Mouse (Mus musculus) heart, embryonic 11.5 days (tissue): ENCODE measurements at regions not wholly inside any gene's neighbourhood (a gene's known extent, or its start where the extent isn't known, plus 50 kb on each side); places are given as distances from the start of the nearest gene placed in this dataset.

Source experiments
- ATAC-seq: fragments of 200-750 bp; cut with Nextera tagmentation; replicated peaks from 2 replicates; pipeline ENCODE4 v1.8.0; 2017; ENCODE audit warnings: moderate library complexity; ENCODE audit not compliant: insufficient number of reproducible peaks, low FRiP score, low TSS enrichment
- H3K27ac ChIP-seq: fragments of 300-500 bp; sonication (generic); 2 replicates; pipeline ENCODE4 v1.5.1; 2014; ENCODE audit warnings: mild to moderate bottlenecking, low read depth, low read length
- H3K27me3 ChIP-seq: fragments of 300-500 bp; sonication (generic); 2 replicates; pipeline ENCODE4 v1.6.1; 2014; ENCODE audit warnings: mild to moderate bottlenecking, low read length, mixed read lengths; ENCODE audit not compliant: control insufficient read depth, insufficient read depth
- H3K36me3 ChIP-seq: fragments of 300-500 bp; sonication (generic); 2 replicates; pipeline ENCODE4 v1.6.1; 2014; ENCODE audit warnings: mild to moderate bottlenecking, low read length, moderate library complexity, mixed read lengths; ENCODE audit not compliant: control insufficient read depth, insufficient read depth
- H3K4me1 ChIP-seq: fragments of 300-500 bp; sonication (generic); 2 replicates; pipeline ENCODE4 v1.6.1; 2014; ENCODE audit warnings: low read length; ENCODE audit not compliant: control insufficient read depth, insufficient read depth
- H3K4me2 ChIP-seq: fragments of 300-500 bp; sonication (generic); 2 replicates; pipeline ENCODE4 v1.6.1; 2014; ENCODE audit warnings: mild to moderate bottlenecking, moderate library complexity
- H3K4me3 ChIP-seq: fragments of 300-500 bp; sonication (generic); 2 replicates; pipeline ENCODE4 v1.5.1; 2014; ENCODE audit warnings: low read depth, low read length
- H3K9ac ChIP-seq: fragments of 300-500 bp; sonication (generic); 2 replicates; pipeline ENCODE4 v1.6.1; 2014; ENCODE audit warnings: mild to moderate bottlenecking, low read depth, low read length, moderate library complexity
- H3K9me3 ChIP-seq: fragments of 300-500 bp; sonication (generic); replicated peaks from 2 replicates; pipeline ENCODE4 v1.6.1; 2016; ENCODE audit warnings: low read length; ENCODE audit not compliant: control insufficient read depth
- WGBS: fragments of 180-500 bp; shearing (Covaris S2); extraction: QIAGEN DNeasy Blood & Tissue Kit; methylation state at CpG from one replicate; pipeline ENCODE4 v1.1.7; 2014; ENCODE audit not compliant: insufficient replicate concordance; 5-methylcytosine and 5-hydroxymethylcytosine counted together

- Histone ChIP-seq H3K36me3 (no peaks in the 10 kb centered on the region), H3K9ac (no peak overlapping the region), H3K9me3 (no peaks in the 10 kb centered on the region), H3K4me2 (peak overlapping the region; percentile 52), H3K4me1 (peaks cover 13% of the 10 kb centered on the region), H3K27ac (peak overlapping the region; percentile 24), H3K27me3 (no peaks in the 10 kb centered on the region), H3K4me3 (no peak overlapping the region)
- WGBS: 26% methylated on average over 8 of the region's 8 CpGs
- ATAC-seq: 0 out of 2 replicates have a peak, but pooled peaks have one; percentile 35
Observed at GRCm38 (mm10) chr19:27582111-27582500, 152.5 kb upstream of the Pum3 start.

- no peaks in the 10 kb centered on the region for H3K9me3 ChIP-seq
- H3K27me3 ChIP-seq: no peaks in the 10 kb centered on the region
- 27% methylated on average over 6 of the region's 6 CpGs for WGBS
- H3K4me1 ChIP-seq: peaks cover 13% of the 10 kb centered on the region
- H3K4me2 ChIP-seq: peak overlapping the region; percentile 52
- no peak overlapping the region for H3K4me3 ChIP-seq
- H3K27ac ChIP-seq: peak overlapping the region; percentile 24
- no peaks in the 10 kb centered on the region for H3K36me3 ChIP-seq
- no peak for ATAC-seq
- no peak overlapping the region for H3K9ac ChIP-seq
Observed at GRCm38 (mm10) chr19:27581362-27582110, 151.9 kb upstream of the Pum3 start.

- no peak overlapping the region for H3K4me2 ChIP-seq
- H3K4me1 ChIP-seq: peaks cover 4% of the 10 kb centered on the region; the same call in 1 of the 2 replicates
- H3K9me3 ChIP-seq: no peaks in the 10 kb centered on the region
- no peak overlapping the region for H3K4me3 ChIP-seq
- H3K27me3 ChIP-seq: no peaks in the 10 kb centered on the region
- H3K27ac ChIP-seq: no peak overlapping the region
- no peak for ATAC-seq
- H3K9ac ChIP-seq: no peak overlapping the region
- H3K36me3 ChIP-seq: no peaks in the 10 kb centered on the region
Observed at GRCm38 (mm10) chr19:27576478-27576877, 146.9 kb upstream of the Pum3 start.

- H3K27me3 ChIP-seq: no peaks in the 10 kb centered on the region
- ATAC-seq: no peak
- H3K4me1 ChIP-seq: no peaks in the 10 kb centered on the region
- H3K4me3 ChIP-seq: no peak overlapping the region
- H3K4me2 ChIP-seq: no peak overlapping the region
- 93% methylated on average over 8 of the region's 8 CpGs for WGBS
- no peaks in the 10 kb centered on the region for H3K36me3 ChIP-seq
- no peak overlapping the region for H3K9ac ChIP-seq
- no peaks in the 10 kb centered on the region for H3K9me3 ChIP-seq
- H3K27ac ChIP-seq: no peak overlapping the region
Observed at GRCm38 (mm10) chr19:27566929-27567328, 137.3 kb upstream of the Pum3 start.

- H3K9ac ChIP-seq: no peak overlapping the region
- no peaks in the 10 kb centered on the region for H3K27me3 ChIP-seq
- no peak overlapping the region for H3K4me3 ChIP-seq
- no peaks in the 10 kb centered on the region for H3K36me3 ChIP-seq
- H3K9me3 ChIP-seq: no peaks in the 10 kb centered on the region
- no peak overlapping the region for H3K27ac ChIP-seq
- WGBS: 78% methylated on average over 3 of the region's 3 CpGs
- H3K4me1 ChIP-seq: no peaks in the 10 kb centered on the region
- no peak overlapping the region for H3K4me2 ChIP-seq
- no peak for ATAC-seq
Observed at GRCm38 (mm10) chr19:27566060-27566459, 136.4 kb upstream of the Pum3 start.

GRCm38 (mm10) chr19:27564086-27564485 is 134.5 kb upstream of the Pum3 start:
- Histone ChIP-seq H3K9ac (no peak overlapping the region), H3K27ac (no peak overlapping the region), H3K4me1 (no peaks in the 10 kb centered on the region), H3K9me3 (no peaks in the 10 kb centered on the region), H3K27me3 (no peaks in the 10 kb centered on the region), H3K4me3 (no peak overlapping the region), H3K4me2 (no peak overlapping the region), H3K36me3 (no peaks in the 10 kb centered on the region)
- no peak for ATAC-seq
- 65% methylated on average over 5 of the region's 5 CpGs for WGBS

- Histone ChIP-seq H3K4me2 (no peak overlapping the region), H3K36me3 (no peaks in the 10 kb centered on the region), H3K27me3 (no peaks in the 10 kb centered on the region), H3K4me3 (no peak overlapping the region), H3K27ac (no peak overlapping the region), H3K4me1 (no peaks in the 10 kb centered on the region), H3K9ac (no peak overlapping the region), H3K9me3 (no peaks in the 10 kb centered on the region)
- WGBS: 66% methylated on average over 9 of the region's 9 CpGs
- no peak for ATAC-seq
Observed at GRCm38 (mm10) chr19:27563592-27563991, 134.0 kb upstream of the Pum3 start.

- H3K4me2 ChIP-seq: no peak overlapping the region
- no peaks in the 10 kb centered on the region for H3K27me3 ChIP-seq
- H3K36me3 ChIP-seq: no peaks in the 10 kb centered on the region
- H3K4me3 ChIP-seq: no peak overlapping the region
- no peak for ATAC-seq
- no peaks in the 10 kb centered on the region for H3K4me1 ChIP-seq
- WGBS: 33% methylated on average over 3 of the region's 3 CpGs
- H3K27ac ChIP-seq: no peak overlapping the region
- no peak overlapping the region for H3K9ac ChIP-seq
- no peaks in the 10 kb centered on the region for H3K9me3 ChIP-seq
Observed at GRCm38 (mm10) chr19:27558199-27558598, 128.6 kb upstream of the Pum3 start.

- WGBS: 85% methylated on average over 4 of the region's 4 CpGs
Observed at GRCm38 (mm10) chr19:27556697-27557096, 127.1 kb upstream of the Pum3 start.

More at GRCm38 (mm10) chr19:27556697-27557096, 127.1 kb upstream of the Pum3 start:
- H3K4me3 ChIP-seq: no peak overlapping the region
- no peak overlapping the region for H3K4me2 ChIP-seq
- no peaks in the 10 kb centered on the region for H3K9me3 ChIP-seq
- H3K27ac ChIP-seq: no peak overlapping the region
- H3K27me3 ChIP-seq: no peaks in the 10 kb centered on the region
- H3K4me1 ChIP-seq: no peaks in the 10 kb centered on the region
- no peak overlapping the region for H3K9ac ChIP-seq
- no peaks in the 10 kb centered on the region for H3K36me3 ChIP-seq
- ATAC-seq: no peak
